Mouse (Mus musculus): ENCODE results near the gene Mucl1. TPM values are rescaled to one million over a fixed set of nuclear protein-coding genes. Genes with fewer than 3 reads are reported as not detected.
"Not testable (repeated sequence)": the region's sequence is repeated elsewhere in the genome, so short reads cannot be mapped to it uniquely, and the experiment has no call there.

The Mucl1 gene
- total RNA-seq (2021) = under 1 TPM in 1 of 2 experiments, not detected in 1; 0.47 TPM

GRCm38 (mm10) chr15:103755369-103755768 lies at the start of gene Mucl1:
Mucl1 (minus strand) TSS chr15:103755469.
- DNase-seq (ENCODE audit: low spot score) = no peak
- intact Hi-C loops (cut with DNase I) = no loop called here

- DNase-seq (ENCODE audit: low spot score); intact Hi-C loops (cut with DNase I): not testable (repeated sequence)
These were observed 11.6 kb upstream of the Mucl1 start for GRCm38 (mm10) chr15:103766836-103767235.

- intact Hi-C loops (cut with DNase I); DNase-seq (ENCODE audit: low spot score): not testable (repeated sequence)
These were observed 38.4 kb downstream of the Mucl1 start for GRCm38 (mm10) chr15:103716861-103717260.

Other genes with a start within 250 kb of the Mucl1 start
- 10 to 100 TPM; 10.5 to 12.0 TPM for gene Ppp1r1a, start 217.5 kb downstream of the Mucl1 start, total RNA-seq (2021)
- not detected for gene Glycam1, start 190.4 kb downstream of the Mucl1 start, total RNA-seq (2021)
- not detected for gene Mucl2, start 143.8 kb upstream of the Mucl1 start, total RNA-seq (2021)

Measured in heart, postnatal 25 days (tissue).